Mouse (Mus musculus): ENCODE data around the gene Plxdc1.

GRCm38 (mm10) chr11:97905941-97906340 is 80.3 kb downstream of the Plxdc1 start:
- no peak for TF ChIP-seq POLR2A (IDR thresholded peaks at IDR 0.05; ENCODE audit: borderline replicate concordance, control insufficient read depth, low read depth, low read length)
- TF ChIP-seq CTCF (IDR thresholded peaks at IDR 0.05; ENCODE audit: control insufficient read depth, insufficient read depth, low read length), result no peak
